Mouse (Mus musculus): ENCODE results near the gene Ampd3. TPM values are rescaled to one million over a fixed set of nuclear protein-coding genes. Genes with fewer than 3 reads are reported as not detected.
A peak's percentile ranks its signal among the peaks of the same experiment; 100 is the strongest.

Gene Ampd3
- polyA plus RNA-seq, 1 experiment from 2014 or later: 4.9 TPM

GRCm38 (mm10) chr7:110787310-110787709 is 19.3 kb downstream of the Ampd3 start:
- H3K4me1 ChIP-seq: peaks cover 21% of the 10 kb centered on the region
- 0 out of 2 replicates have a peak, but pooled peaks cover 3% of the 10 kb centered on the region for H3K27me3 ChIP-seq (ENCODE audit: insufficient read depth, poor library complexity, severe bottlenecking)
- DNase-seq (ENCODE audit: low spot score): no peak
- no peak overlapping the region for H3K4me3 ChIP-seq
- no peaks in the 10 kb centered on the region for H3K36me3 ChIP-seq
- H3K27ac ChIP-seq: no peak overlapping the region
- no peaks in the 10 kb centered on the region for H3K9me3 ChIP-seq
- 70% methylated on average over 6 of the region's 6 CpGs for WGBS

- H3K27me3 ChIP-seq (ENCODE audit: insufficient read depth, poor library complexity, severe bottlenecking): 0 out of 2 replicates have a peak, but pooled peaks cover 3% of the 10 kb centered on the region
- WGBS: 77% methylated on average over 8 of the region's 8 CpGs
Observed at GRCm38 (mm10) chr7:110790878-110791277, 22.9 kb downstream of the Ampd3 start.

GRCm38 (mm10) chr7:110792201-110792600 is 24.2 kb downstream of the Ampd3 start:
- Histone ChIP-seq H3K4me1 (peaks cover 9% of the 10 kb centered on the region), H3K9me3 (no peaks in the 10 kb centered on the region), H3K36me3 (no peaks in the 10 kb centered on the region), H3K4me3 (no peak overlapping the region), H3K27ac (no peak overlapping the region), H3K27me3 (ENCODE audit: insufficient read depth, poor library complexity, severe bottlenecking) (0 out of 2 replicates have a peak, but pooled peaks cover 3% of the 10 kb centered on the region)
- no peak for DNase-seq (ENCODE audit: low spot score)
- WGBS: 84% methylated on average over 5 of the region's 5 CpGs

More at GRCm38 (mm10) chr7:110790878-110791277, 22.9 kb downstream of the Ampd3 start:
- no peak for DNase-seq (ENCODE audit: low spot score)
- H3K27ac ChIP-seq: no peak overlapping the region
- H3K4me3 ChIP-seq: no peak overlapping the region
- H3K9me3 ChIP-seq: no peaks in the 10 kb centered on the region
- no peaks in the 10 kb centered on the region for H3K36me3 ChIP-seq
- H3K4me1 ChIP-seq: peaks cover 3% of the 10 kb centered on the region

- Histone ChIP-seq H3K9me3 (no peaks in the 10 kb centered on the region), H3K36me3 (no peaks in the 10 kb centered on the region), H3K27ac (no peak overlapping the region), H3K27me3 (ENCODE audit: insufficient read depth, poor library complexity, severe bottlenecking) (0 out of 2 replicates have a peak, but pooled peaks cover 3% of the 10 kb centered on the region), H3K4me1 (peaks cover 9% of the 10 kb centered on the region), H3K4me3 (no peak overlapping the region)
- WGBS: 86% methylated on average over 2 of the region's 2 CpGs
- DNase-seq (ENCODE audit: low spot score): no peak
Observed at GRCm38 (mm10) chr7:110792834-110793233, 24.8 kb downstream of the Ampd3 start.

- Histone ChIP-seq H3K27me3 (ENCODE audit: insufficient read depth, poor library complexity, severe bottlenecking) (0 out of 2 replicates have a peak, but pooled peaks cover 3% of the 10 kb centered on the region), H3K4me1 (peaks cover 15% of the 10 kb centered on the region), H3K4me3 (no peak overlapping the region), H3K36me3 (no peaks in the 10 kb centered on the region), H3K27ac (no peak overlapping the region), H3K9me3 (no peaks in the 10 kb centered on the region)
- WGBS: 71% methylated on average over 4 of the region's 4 CpGs
- no peak for DNase-seq (ENCODE audit: low spot score)
Observed at GRCm38 (mm10) chr7:110794722-110795121, 26.7 kb downstream of the Ampd3 start.

- no peak for DNase-seq (ENCODE audit: low spot score)
- Histone ChIP-seq H3K4me3 (no peak overlapping the region), H3K27ac (no peak overlapping the region), H3K36me3 (no peaks in the 10 kb centered on the region), H3K27me3 (ENCODE audit: insufficient read depth, poor library complexity, severe bottlenecking) (no peaks in the 10 kb centered on the region), H3K4me1 (peaks cover 15% of the 10 kb centered on the region), H3K9me3 (no peaks in the 10 kb centered on the region)
- WGBS: 64% methylated on average over 12 of the region's 12 CpGs
Observed at GRCm38 (mm10) chr7:110796367-110797051, 28.5 kb downstream of the Ampd3 start.

DNA sequence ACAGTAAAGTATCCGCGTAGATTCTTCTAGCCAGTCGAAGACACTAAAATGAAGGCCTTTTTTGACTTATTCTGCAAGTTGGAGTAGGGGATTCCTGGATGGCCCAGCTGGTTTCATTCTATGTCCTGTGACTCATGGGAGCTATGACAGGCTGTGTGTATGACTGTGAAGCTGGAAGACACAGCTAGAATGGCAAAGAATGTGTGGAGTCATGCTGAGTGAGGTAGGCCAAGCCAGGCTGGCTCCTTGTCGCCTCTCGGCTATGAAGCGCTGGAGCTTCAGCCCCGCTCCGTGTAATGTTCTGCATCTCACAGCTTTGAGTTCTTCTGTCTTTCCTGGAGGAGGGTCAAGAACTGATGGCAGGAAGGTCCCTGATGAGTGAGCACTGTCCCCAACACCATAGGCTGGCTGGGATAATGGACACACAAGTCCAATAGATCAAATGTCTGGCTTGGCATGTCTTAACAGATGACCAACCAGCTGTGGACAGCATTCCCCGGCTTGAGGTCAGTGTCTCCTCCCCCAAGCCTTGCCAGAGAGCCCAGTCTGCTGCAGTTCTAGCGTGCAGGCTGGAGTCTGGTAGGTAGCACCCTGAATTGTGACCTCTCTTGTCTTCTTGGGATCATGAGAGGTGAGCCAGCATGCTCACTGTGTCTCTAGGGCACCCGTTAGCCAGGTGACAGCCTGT is 29.9 kb downstream of the Ampd3 start:
- 0 out of 2 replicates have a peak overlapping the region, but pooled peaks have one; percentile 6 for H3K27ac ChIP-seq
- 77% methylated on average over 11 of the region's 11 CpGs for WGBS
- H3K9me3 ChIP-seq: no peaks in the 10 kb centered on the region
- H3K27me3 ChIP-seq (ENCODE audit: insufficient read depth, poor library complexity, severe bottlenecking): no peaks in the 10 kb centered on the region
- H3K4me3 ChIP-seq: no peak overlapping the region
- DNase-seq (ENCODE audit: low spot score): no peak
- H3K36me3 ChIP-seq: no peaks in the 10 kb centered on the region
- H3K4me1 ChIP-seq: peaks cover 15% of the 10 kb centered on the region

- peaks cover 19% of the 10 kb centered on the region for H3K4me1 ChIP-seq
- peak; percentile 88 for DNase-seq (ENCODE audit: low spot score)
- H3K9me3 ChIP-seq: no peaks in the 10 kb centered on the region
- H3K27ac ChIP-seq: no peak overlapping the region
- H3K27me3 ChIP-seq (ENCODE audit: insufficient read depth, poor library complexity, severe bottlenecking): no peaks in the 10 kb centered on the region
- 2% methylated on average over 4 of the region's 4 CpGs for WGBS
- H3K36me3 ChIP-seq: no peaks in the 10 kb centered on the region
- H3K4me3 ChIP-seq: no peak overlapping the region
Observed at GRCm38 (mm10) chr7:110801028-110801427, 33.0 kb downstream of the Ampd3 start.

DNA sequence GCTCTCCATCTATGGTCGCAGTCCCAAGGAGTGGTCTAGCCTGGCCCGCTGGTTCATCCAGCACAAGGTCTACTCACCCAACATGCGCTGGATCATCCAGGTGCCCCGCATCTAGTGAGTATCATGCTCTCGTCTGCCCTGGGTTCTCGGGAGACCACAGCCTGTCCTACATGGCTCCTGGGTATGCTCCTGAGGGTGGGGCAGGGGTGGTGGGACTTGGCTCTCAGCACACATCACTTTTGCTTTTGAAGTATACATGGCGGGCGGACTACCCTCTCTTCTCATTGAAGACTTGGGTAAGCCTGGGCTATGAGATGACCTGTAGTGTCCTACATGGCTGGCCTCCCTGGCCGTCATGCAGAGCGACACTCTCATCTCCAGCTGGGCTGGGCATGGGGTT is 35.1 kb downstream of the Ampd3 start:
- no peaks in the 10 kb centered on the region for H3K27me3 ChIP-seq (ENCODE audit: insufficient read depth, poor library complexity, severe bottlenecking)
- 90% methylated on average over 10 of the region's 10 CpGs for WGBS

DNA sequence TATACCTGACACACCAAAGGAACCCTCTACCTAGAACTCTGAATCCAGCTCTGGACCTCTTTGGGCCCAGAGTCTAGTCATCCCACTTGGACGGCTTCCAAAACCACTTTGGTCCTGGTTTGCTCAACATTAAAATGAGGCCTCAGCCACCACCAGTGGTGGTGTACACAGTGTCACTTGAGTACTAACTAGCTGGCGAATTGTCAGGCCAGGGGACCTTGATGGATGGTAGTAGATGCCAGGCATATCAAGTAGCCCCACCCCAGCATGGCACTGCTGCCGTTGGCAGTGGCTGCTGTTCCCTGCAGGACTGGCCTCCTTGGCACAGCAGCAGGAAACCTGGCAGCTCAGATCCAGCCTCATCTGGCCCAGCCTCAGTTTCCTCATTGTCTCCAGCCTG is 36.3 kb downstream of the Ampd3 start:
- no peaks in the 10 kb centered on the region for H3K9me3 ChIP-seq
- no peak for DNase-seq (ENCODE audit: low spot score)
- peaks cover 7% of the 10 kb centered on the region; the same call in 1 of the 2 replicates for H3K4me1 ChIP-seq
- 75% methylated on average over 3 of the region's 3 CpGs for WGBS
- no peaks in the 10 kb centered on the region for H3K27me3 ChIP-seq (ENCODE audit: insufficient read depth, poor library complexity, severe bottlenecking)
- no peak overlapping the region for H3K27ac ChIP-seq
- no peaks in the 10 kb centered on the region for H3K36me3 ChIP-seq
- no peak overlapping the region for H3K4me3 ChIP-seq

More for the DNA sequence above, 35.1 kb downstream of the Ampd3 start:
- no peak for DNase-seq (ENCODE audit: low spot score)
- Histone ChIP-seq H3K27ac (no peak overlapping the region), H3K9me3 (no peaks in the 10 kb centered on the region), H3K36me3 (no peaks in the 10 kb centered on the region), H3K4me1 (peaks cover 7% of the 10 kb centered on the region; the same call in 1 of the 2 replicates), H3K4me3 (no peak overlapping the region)

GRCm38 (mm10) chr7:110807460-110808030 is 39.5 kb downstream of the Ampd3 start:
- H3K27me3 ChIP-seq (ENCODE audit: insufficient read depth, poor library complexity, severe bottlenecking): no peaks in the 10 kb centered on the region
- H3K27ac ChIP-seq: no peak overlapping the region
- H3K36me3 ChIP-seq: peaks cover 1% of the 10 kb centered on the region
- no peak for DNase-seq (ENCODE audit: low spot score)
- 88% methylated on average over 13 of the region's 13 CpGs for WGBS
- no peak overlapping the region for H3K4me3 ChIP-seq
- peaks cover 13% of the 10 kb centered on the region; the same call in 1 of the 2 replicates for H3K4me1 ChIP-seq
- H3K9me3 ChIP-seq: no peaks in the 10 kb centered on the region

GRCm38 (mm10) chr7:110808962-110809361 is 41.0 kb downstream of the Ampd3 start:
- peaks cover 13% of the 10 kb centered on the region; the same call in 1 of the 2 replicates for H3K4me1 ChIP-seq
- no peak overlapping the region for H3K4me3 ChIP-seq
- no peaks in the 10 kb centered on the region for H3K27me3 ChIP-seq (ENCODE audit: insufficient read depth, poor library complexity, severe bottlenecking)
- peaks cover 7% of the 10 kb centered on the region for H3K36me3 ChIP-seq
- no peak overlapping the region for H3K27ac ChIP-seq
- no peak for DNase-seq (ENCODE audit: low spot score)
- no peaks in the 10 kb centered on the region for H3K9me3 ChIP-seq
- WGBS: 74% methylated on average over 3 of the region's 3 CpGs
